Mouse (Mus musculus): ENCODE data around the gene Fgd4. TPM values are rescaled to one million over a fixed set of nuclear protein-coding genes. Genes with fewer than 3 reads are reported as not detected.

Gene Fgd4
- total and polyA plus RNA-seq, 2 experiments, result 1.5 to 23.1 TPM

GRCm38 (mm10) chr16:16566215-16566614 lies 34.1 kb downstream of the Fgd4 start:
- H3K27me3 ChIP-seq (ENCODE audit: control insufficient read depth, insufficient read depth, low read length), result no peaks in the 10 kb centered on the region
- H3K27ac ChIP-seq (replicated peaks; ENCODE audit: insufficient read depth, low read depth, low read length), result peak overlapping the region; percentile 44
- H3K4me1 ChIP-seq (ENCODE audit: control insufficient read depth, insufficient read depth, low read length), result peaks cover 15% of the 10 kb centered on the region
- WGBS, result 54% methylated on average over 5 of the region's 5 CpGs
- no peaks in the 10 kb centered on the region; the same call in 1 of the 2 replicates for H3K79me2 ChIP-seq (ENCODE audit: control insufficient read depth, insufficient read depth, low read length)
- H3K4me3 ChIP-seq (ENCODE audit: insufficient read depth, low read depth, low read length), result no peak overlapping the region
- DNase-seq (ENCODE audit: extremely low read depth, low read depth, low spot score), result no peak
- TF ChIP-seq CTCF (IDR thresholded peaks at IDR 0.05; ENCODE audit: low read depth, low read length), result no peak
- TF ChIP-seq POLR2A (IDR thresholded peaks at IDR 0.05; ENCODE audit: extremely low read depth, insufficient read depth, low read length), result no peak
- H3K36me3 ChIP-seq (ENCODE audit: control insufficient read depth, insufficient read depth, low read length), result no peaks in the 10 kb centered on the region
- H3K9ac ChIP-seq (ENCODE audit: low read depth, low read length), result no peak overlapping the region

- Histone ChIP-seq H3K79me2 (ENCODE audit: control insufficient read depth, insufficient read depth, low read length) (no peaks in the 10 kb centered on the region; the same call in 1 of the 2 replicates), H3K27ac (replicated peaks; ENCODE audit: insufficient read depth, low read depth, low read length) (peak overlapping the region; percentile 48), H3K36me3 (ENCODE audit: control insufficient read depth, insufficient read depth, low read length) (no peaks in the 10 kb centered on the region), H3K9ac (ENCODE audit: low read depth, low read length) (no peak overlapping the region), H3K27me3 (ENCODE audit: control insufficient read depth, insufficient read depth, low read length) (no peaks in the 10 kb centered on the region), H3K4me3 (ENCODE audit: insufficient read depth, low read depth, low read length) (no peak overlapping the region), H3K4me1 (ENCODE audit: control insufficient read depth, insufficient read depth, low read length) (peaks cover 19% of the 10 kb centered on the region)
- peak; percentile 78 for DNase-seq (ENCODE audit: extremely low read depth, low read depth, low spot score)
- no peak for TF ChIP-seq POLR2A (IDR thresholded peaks at IDR 0.05; ENCODE audit: extremely low read depth, insufficient read depth, low read length)
- TF ChIP-seq CTCF (IDR thresholded peaks at IDR 0.05; ENCODE audit: low read depth, low read length), result no peak
These were observed 34.6 kb downstream of the Fgd4 start for GRCm38 (mm10) chr16:16565786-16566185.

GRCm38 (mm10) chr16:16560718-16561117 lies 39.6 kb downstream of the Fgd4 start:
- H3K79me2 ChIP-seq (ENCODE audit: control insufficient read depth, insufficient read depth, low read length), result peaks cover 7% of the 10 kb centered on the region; the same call in 1 of the 2 replicates
- DNase-seq (ENCODE audit: extremely low read depth, low read depth, low spot score), result peak; percentile 45
- H3K27ac ChIP-seq (replicated peaks; ENCODE audit: insufficient read depth, low read depth, low read length), result no peak overlapping the region
- no peaks in the 10 kb centered on the region for H3K36me3 ChIP-seq (ENCODE audit: control insufficient read depth, insufficient read depth, low read length)
- TF ChIP-seq POLR2A (IDR thresholded peaks at IDR 0.05; ENCODE audit: extremely low read depth, insufficient read depth, low read length) (no peak), CTCF (IDR thresholded peaks at IDR 0.05; ENCODE audit: low read depth, low read length) (no peak)
- no peak overlapping the region for H3K9ac ChIP-seq (ENCODE audit: low read depth, low read length)
- peaks cover 15% of the 10 kb centered on the region for H3K4me1 ChIP-seq (ENCODE audit: control insufficient read depth, insufficient read depth, low read length)
- no peak overlapping the region for H3K4me3 ChIP-seq (ENCODE audit: insufficient read depth, low read depth, low read length)
- H3K27me3 ChIP-seq (ENCODE audit: control insufficient read depth, insufficient read depth, low read length), result no peaks in the 10 kb centered on the region

- H3K9ac ChIP-seq (ENCODE audit: low read depth, low read length), result peak overlapping the region; percentile 38
- no peaks in the 10 kb centered on the region for H3K27me3 ChIP-seq (ENCODE audit: control insufficient read depth, insufficient read depth, low read length)
- H3K36me3 ChIP-seq (ENCODE audit: control insufficient read depth, insufficient read depth, low read length), result no peaks in the 10 kb centered on the region
- H3K4me1 ChIP-seq (ENCODE audit: control insufficient read depth, insufficient read depth, low read length), result peaks cover 14% of the 10 kb centered on the region
- peak; percentile 99 for DNase-seq (ENCODE audit: extremely low read depth, low read depth, low spot score)
- peaks cover 10% of the 10 kb centered on the region; the same call in 1 of the 2 replicates for H3K79me2 ChIP-seq (ENCODE audit: control insufficient read depth, insufficient read depth, low read length)
- peak overlapping the region; percentile 32 for H3K4me3 ChIP-seq (ENCODE audit: insufficient read depth, low read depth, low read length)
- peak overlapping the region; percentile 81 for H3K27ac ChIP-seq (replicated peaks; ENCODE audit: insufficient read depth, low read depth, low read length)
- TF ChIP-seq POLR2A (IDR thresholded peaks at IDR 0.05; ENCODE audit: extremely low read depth, insufficient read depth, low read length) (no peak), CTCF (IDR thresholded peaks at IDR 0.05; ENCODE audit: low read depth, low read length) (no peak)
- 15% methylated on average over 9 of the region's 9 CpGs for WGBS
These were observed 40.3 kb downstream of the Fgd4 start for GRCm38 (mm10) chr16:16559878-16560531.

- no peaks in the 10 kb centered on the region for H3K27me3 ChIP-seq (ENCODE audit: control insufficient read depth, insufficient read depth, low read length)
- H3K9ac ChIP-seq (ENCODE audit: low read depth, low read length), result no peak overlapping the region; the same call in 1 of the 2 replicates
- H3K4me3 ChIP-seq (ENCODE audit: insufficient read depth, low read depth, low read length), result peak overlapping the region; percentile 32
- peaks cover 10% of the 10 kb centered on the region; the same call in 1 of the 2 replicates for H3K79me2 ChIP-seq (ENCODE audit: control insufficient read depth, insufficient read depth, low read length)
- TF ChIP-seq CTCF (IDR thresholded peaks at IDR 0.05; ENCODE audit: low read depth, low read length), result no peak
- TF ChIP-seq POLR2A (IDR thresholded peaks at IDR 0.05; ENCODE audit: extremely low read depth, insufficient read depth, low read length), result no peak
- DNase-seq (ENCODE audit: extremely low read depth, low read depth, low spot score), result peak; percentile 47
- peaks cover 14% of the 10 kb centered on the region for H3K4me1 ChIP-seq (ENCODE audit: control insufficient read depth, insufficient read depth, low read length)
- 69% methylated on average over 3 of the region's 3 CpGs for WGBS
- peak overlapping the region; percentile 81 for H3K27ac ChIP-seq (replicated peaks; ENCODE audit: insufficient read depth, low read depth, low read length)
- H3K36me3 ChIP-seq (ENCODE audit: control insufficient read depth, insufficient read depth, low read length), result no peaks in the 10 kb centered on the region
These were observed 41.1 kb downstream of the Fgd4 start for GRCm38 (mm10) chr16:16559016-16559877.

Data from liver, adult 2 months (tissue).